Mouse (Mus musculus) layer of hippocampus, adult 18-20 months (tissue): ENCODE results near the gene Msx3. TPM values are rescaled to one million over a fixed set of nuclear protein-coding genes. Genes with fewer than 3 reads are reported as not detected.

Source experiments
- total RNA-seq, 2 experiments: library from RNA; stranded (reverse); gene quantifications; 2 replicates each; pipeline ENCODE4 v1.2.3; 2021

Gene Msx3
- total RNA-seq, 2 experiments from 2014 or later = 0.15 TPM; not detected in 1

Other genes with a start within 250 kb of the Msx3 start
- 10 to 100 TPM; 44.0 to 60.0 TPM for gene Adgra1, start 214.9 kb downstream of the Msx3 start, total RNA-seq
- 10 to 100 TPM; 84.7 to 86.2 TPM for gene Kndc1, start 154.4 kb downstream of the Msx3 start, total RNA-seq
- gene Utf1, start 105.3 kb downstream of the Msx3 start, total RNA-seq = not detected
- gene 6430531B16Rik, start 70.3 kb downstream of the Msx3 start, total RNA-seq = 1 to 10 TPM in 1 of 2 experiments, under 1 TPM in 1; 0.99 to 1.5 TPM
- 1 to 10 TPM; 3.2 to 4.7 TPM for gene Adam8, start 56.5 kb downstream of the Msx3 start, total RNA-seq
- gene Zfp511, start 12.7 kb downstream of the Msx3 start, total RNA-seq = 10 to 100 TPM; 23.8 to 24.2 TPM
- gene Tubgcp2, start 12.4 kb downstream of the Msx3 start, total RNA-seq = 10 to 100 TPM; 34.1 to 35.4 TPM
- 100 to 1,000 TPM; 269 to 293 TPM for gene Caly, start 33.5 kb upstream of the Msx3 start, total RNA-seq
- gene Prap1, start 44.3 kb upstream of the Msx3 start, total RNA-seq = not detected
- gene Fuom, start 53.4 kb upstream of the Msx3 start, total RNA-seq = 10 to 100 TPM; 41.7 to 43.4 TPM
- 1 to 10 TPM; 4.7 to 5.2 TPM for gene Paox, start 66.7 kb upstream of the Msx3 start, total RNA-seq
- gene Echs1, start 67.4 kb upstream of the Msx3 start, total RNA-seq = 10 to 100 TPM; 63.7 to 66.6 TPM
- gene Mtg1, start 88.5 kb upstream of the Msx3 start, total RNA-seq = 10 to 100 TPM; 20.9 to 27.8 TPM
- 100 to 1,000 TPM; 151 to 156 TPM for gene Sprn, start 105.8 kb upstream of the Msx3 start, total RNA-seq
- gene Olfr522, start 115.7 kb upstream of the Msx3 start, total RNA-seq = not detected
- gene Olfr523, start 124.1 kb upstream of the Msx3 start, total RNA-seq = under 1 TPM in 1 of 2 experiments, not detected in 1; 0.10 TPM
- not detected for gene Olfr524, start 156.9 kb upstream of the Msx3 start, total RNA-seq
- under 1 TPM; 0.57 to 0.76 TPM for gene Cd163l1, start 169.2 kb upstream of the Msx3 start, total RNA-seq
- gene 5830411N06Rik, start 198.2 kb upstream of the Msx3 start, total RNA-seq = under 1 TPM in 1 of 2 experiments, not detected in 1; 0.27 TPM